Mouse (Mus musculus) hindbrain, embryonic 13.5 days (tissue): ENCODE measurements at regions not wholly inside any gene's neighbourhood (a gene's known extent, or its start where the extent isn't known, plus 50 kb on each side); places are given as distances from the start of the nearest gene placed in this dataset.

ENCODE experiments used
- ATAC-seq: fragments of 200-750 bp; cut with Nextera tagmentation; 2 replicates; pipeline ENCODE4 v1.8.0; 2017; ENCODE audit warnings: moderate TSS enrichment; ENCODE audit not compliant: low FRiP score
- H3K27ac ChIP-seq: fragments of 300-500 bp; sonication (generic); 2 replicates; pipeline ENCODE4 v1.5.1; 2015; ENCODE audit warnings: inconsistent platforms, mild to moderate bottlenecking, moderate library complexity
- H3K27me3 ChIP-seq: fragments of 300-500 bp; sonication (generic); 2 replicates; pipeline ENCODE4 v1.6.1; 2015; ENCODE audit warnings: mild to moderate bottlenecking, inconsistent platforms
- H3K36me3 ChIP-seq: fragments of 300-500 bp; sonication (generic); 2 replicates; pipeline ENCODE4 v1.6.1; 2015; ENCODE audit warnings: mild to moderate bottlenecking, inconsistent platforms
- H3K4me1 ChIP-seq: fragments of 300-500 bp; sonication (generic); replicated peaks from 2 replicates; pipeline ENCODE4 v1.6.1; 2015; ENCODE audit warnings: inconsistent platforms
- H3K4me2 ChIP-seq: fragments of 300-500 bp; sonication (generic); 2 replicates; pipeline ENCODE4 v1.6.1; 2015; ENCODE audit warnings: inconsistent platforms, mild to moderate bottlenecking, moderate library complexity
- H3K4me3 ChIP-seq: fragments of 300-500 bp; sonication (generic); 2 replicates; pipeline ENCODE4 v1.5.1; 2015; ENCODE audit warnings: mild to moderate bottlenecking, inconsistent platforms
- H3K9ac ChIP-seq: fragments of 300-500 bp; sonication (generic); 2 replicates; pipeline ENCODE4 v1.6.1; 2015; ENCODE audit warnings: mild to moderate bottlenecking, inconsistent platforms
- H3K9me3 ChIP-seq: fragments of 300-500 bp; sonication (generic); 2 replicates; pipeline ENCODE4 v1.6.1; 2016; ENCODE audit warnings: inconsistent platforms
- WGBS: fragments of 180-500 bp; shearing (Covaris S2); methylation state at CpG from one replicate; pipeline ENCODE4 v1.1.7; 2015; 5-methylcytosine and 5-hydroxymethylcytosine counted together

- H3K9me3 ChIP-seq, result no peaks in the 10 kb centered on the region
- no peaks in the 10 kb centered on the region; the same call in 1 of the 2 replicates for H3K4me1 ChIP-seq
- H3K9ac ChIP-seq, result no peak overlapping the region
- 77% methylated on average over 9 of the region's 9 CpGs for WGBS
- no peaks in the 10 kb centered on the region for H3K36me3 ChIP-seq
- ATAC-seq, result no peak
- no peak overlapping the region for H3K4me3 ChIP-seq
- no peak overlapping the region for H3K27ac ChIP-seq
- H3K27me3 ChIP-seq, result no peaks in the 10 kb centered on the region
- no peak overlapping the region for H3K4me2 ChIP-seq
These were observed 89.0 kb downstream of the Dad1 start for GRCm38 (mm10) chr14:54164874-54165273.

GRCm38 (mm10) chr14:54161916-54162315 lies 92.0 kb downstream of the Dad1 start:
- WGBS, result 80% methylated on average over 8 of the region's 8 CpGs
- H3K9me3 ChIP-seq, result no peaks in the 10 kb centered on the region
- H3K9ac ChIP-seq, result no peak overlapping the region
- H3K4me2 ChIP-seq, result no peak overlapping the region
- no peaks in the 10 kb centered on the region; the same call in 1 of the 2 replicates for H3K4me1 ChIP-seq
- no peak overlapping the region for H3K4me3 ChIP-seq
- no peak overlapping the region for H3K27ac ChIP-seq
- ATAC-seq, result no peak
- H3K27me3 ChIP-seq, result no peaks in the 10 kb centered on the region
- H3K36me3 ChIP-seq, result no peaks in the 10 kb centered on the region

GRCm38 (mm10) chr14:54161206-54161605 lies 92.7 kb downstream of the Dad1 start:
- H3K4me2 ChIP-seq, result no peak overlapping the region
- no peak overlapping the region for H3K4me3 ChIP-seq
- no peaks in the 10 kb centered on the region for H3K27me3 ChIP-seq
- H3K4me1 ChIP-seq, result no peaks in the 10 kb centered on the region; the same call in 1 of the 2 replicates
- no peaks in the 10 kb centered on the region for H3K9me3 ChIP-seq
- H3K36me3 ChIP-seq, result no peaks in the 10 kb centered on the region
- H3K9ac ChIP-seq, result no peak overlapping the region
- ATAC-seq, result no peak
- H3K27ac ChIP-seq, result no peak overlapping the region
- 80% methylated on average over 7 of the region's 7 CpGs for WGBS

- no peaks in the 10 kb centered on the region for H3K27me3 ChIP-seq
These were observed 94.1 kb downstream of the Dad1 start for GRCm38 (mm10) chr14:54159816-54160215.

GRCm38 (mm10) chr14:54158214-54158965 lies 95.5 kb downstream of the Dad1 start:
- no peaks in the 10 kb centered on the region; the same call in 1 of the 2 replicates for H3K4me1 ChIP-seq
- H3K36me3 ChIP-seq, result no peaks in the 10 kb centered on the region
- H3K27ac ChIP-seq, result no peak overlapping the region
- H3K4me3 ChIP-seq, result no peak overlapping the region
- H3K4me2 ChIP-seq, result no peak overlapping the region
- no peak overlapping the region for H3K9ac ChIP-seq
- 85% methylated on average over 9 of the region's 9 CpGs for WGBS
- no peaks in the 10 kb centered on the region for H3K27me3 ChIP-seq
- no peak for ATAC-seq
- no peaks in the 10 kb centered on the region for H3K9me3 ChIP-seq

More at GRCm38 (mm10) chr14:54159816-54160215, 94.1 kb downstream of the Dad1 start:
- ATAC-seq, result no peak
- H3K36me3 ChIP-seq, result no peaks in the 10 kb centered on the region
- H3K4me3 ChIP-seq, result no peak overlapping the region
- no peaks in the 10 kb centered on the region; the same call in 1 of the 2 replicates for H3K4me1 ChIP-seq
- 92% methylated on average over 7 of the region's 7 CpGs for WGBS
- no peaks in the 10 kb centered on the region for H3K9me3 ChIP-seq
- no peak overlapping the region for H3K4me2 ChIP-seq
- no peak overlapping the region for H3K9ac ChIP-seq
- no peak overlapping the region for H3K27ac ChIP-seq

- H3K27ac ChIP-seq, result no peak overlapping the region
- H3K4me2 ChIP-seq, result no peak overlapping the region
- no peak for ATAC-seq
- no peaks in the 10 kb centered on the region for H3K4me1 ChIP-seq
- H3K27me3 ChIP-seq, result no peaks in the 10 kb centered on the region
- 91% methylated on average over 6 of the region's 6 CpGs for WGBS
- H3K9me3 ChIP-seq, result no peaks in the 10 kb centered on the region
- H3K4me3 ChIP-seq, result no peak overlapping the region
- H3K9ac ChIP-seq, result no peak overlapping the region
- no peaks in the 10 kb centered on the region for H3K36me3 ChIP-seq
These were observed 97.4 kb downstream of the Dad1 start for GRCm38 (mm10) chr14:54156536-54156935.

- H3K27ac ChIP-seq, result no peak overlapping the region
- H3K4me1 ChIP-seq, result no peaks in the 10 kb centered on the region
- H3K9ac ChIP-seq, result no peak overlapping the region
- H3K9me3 ChIP-seq, result no peaks in the 10 kb centered on the region
- no peaks in the 10 kb centered on the region for H3K27me3 ChIP-seq
- no peaks in the 10 kb centered on the region for H3K36me3 ChIP-seq
- WGBS, result 47% methylated on average over 6 of the region's 6 CpGs
- no peak overlapping the region for H3K4me3 ChIP-seq
- peak; percentile 59; the same call in 1 of the 2 replicates for ATAC-seq
- H3K4me2 ChIP-seq, result no peak overlapping the region
These were observed 101.2 kb downstream of the Dad1 start for GRCm38 (mm10) chr14:54152485-54153235.

GRCm38 (mm10) chr14:54151921-54152320 lies 102.0 kb downstream of the Dad1 start:
- Histone ChIP-seq H3K27me3 (no peaks in the 10 kb centered on the region), H3K4me3 (no peak overlapping the region), H3K4me1 (no peaks in the 10 kb centered on the region), H3K9me3 (no peaks in the 10 kb centered on the region), H3K36me3 (no peaks in the 10 kb centered on the region), H3K27ac (no peak overlapping the region), H3K9ac (no peak overlapping the region), H3K4me2 (no peak overlapping the region)
- 88% methylated on average over 2 of the region's 2 CpGs for WGBS
- no peak for ATAC-seq

- no peak overlapping the region for H3K4me3 ChIP-seq
- 90% methylated on average over 3 of the region's 3 CpGs for WGBS
- no peaks in the 10 kb centered on the region for H3K36me3 ChIP-seq
- no peak overlapping the region for H3K9ac ChIP-seq
- no peaks in the 10 kb centered on the region for H3K9me3 ChIP-seq
- no peaks in the 10 kb centered on the region for H3K27me3 ChIP-seq
- ATAC-seq, result no peak
- peaks cover 6% of the 10 kb centered on the region for H3K4me1 ChIP-seq
- H3K4me2 ChIP-seq, result no peak overlapping the region
- H3K27ac ChIP-seq, result no peak overlapping the region
These were observed 102.6 kb downstream of the Dad1 start for GRCm38 (mm10) chr14:54151272-54151671.

GRCm38 (mm10) chr14:54150221-54150620 lies 103.7 kb downstream of the Dad1 start:
- no peaks in the 10 kb centered on the region for H3K27me3 ChIP-seq
- H3K4me1 ChIP-seq, result peaks cover 16% of the 10 kb centered on the region
- H3K4me3 ChIP-seq, result no peak overlapping the region
- H3K36me3 ChIP-seq, result no peaks in the 10 kb centered on the region
- WGBS, result 95% methylated on average over 5 of the region's 5 CpGs
- no peak overlapping the region for H3K27ac ChIP-seq
- no peak overlapping the region for H3K9ac ChIP-seq
- no peaks in the 10 kb centered on the region for H3K9me3 ChIP-seq
- H3K4me2 ChIP-seq, result no peak overlapping the region
- ATAC-seq, result no peak

GRCm38 (mm10) chr14:54148626-54149025 lies 105.3 kb downstream of the Dad1 start:
- WGBS, result 90% methylated on average over 10 of the region's 10 CpGs
- no peak for ATAC-seq

GRCm38 (mm10) chr14:54148121-54148520 lies 105.8 kb downstream of the Dad1 start:
- Histone ChIP-seq H3K27ac (no peak overlapping the region), H3K4me2 (no peak overlapping the region), H3K36me3 (no peaks in the 10 kb centered on the region), H3K27me3 (no peaks in the 10 kb centered on the region), H3K9me3 (no peaks in the 10 kb centered on the region), H3K4me3 (no peak overlapping the region), H3K9ac (no peak overlapping the region), H3K4me1 (peaks cover 16% of the 10 kb centered on the region)
- 96% methylated on average over 4 of the region's 4 CpGs for WGBS
- ATAC-seq, result no peak

More at GRCm38 (mm10) chr14:54148626-54149025, 105.3 kb downstream of the Dad1 start:
- Histone ChIP-seq H3K4me1 (peaks cover 16% of the 10 kb centered on the region), H3K4me3 (no peak overlapping the region), H3K9ac (no peak overlapping the region), H3K27ac (no peak overlapping the region), H3K27me3 (no peaks in the 10 kb centered on the region), H3K9me3 (no peaks in the 10 kb centered on the region), H3K36me3 (no peaks in the 10 kb centered on the region), H3K4me2 (no peak overlapping the region)
